Mouse (Mus musculus) heart, embryonic 10.5 days (tissue): ENCODE data around the gene Fgd6. TPM values are rescaled to one million over a fixed set of nuclear protein-coding genes. Genes with fewer than 3 reads are reported as not detected.

Experiments
- DNase-seq: peaks from one replicate; pipeline ENCODE4 v3.0.0-alpha.2; 2017; ENCODE audit warnings: low spot score
- H3K27ac ChIP-seq: fragments of 300-500 bp; sonication (generic); 2 replicates; pipeline ENCODE4 v1.5.1; 2016; ENCODE audit warnings: mild to moderate bottlenecking
- H3K27me3 ChIP-seq: fragments of 300-500 bp; sonication (generic); 2 replicates; pipeline ENCODE4 v1.6.1; 2016; ENCODE audit warnings: mild to moderate bottlenecking; ENCODE audit not compliant: poor library complexity, insufficient read depth, severe bottlenecking
- H3K36me3 ChIP-seq: fragments of 300-500 bp; sonication (generic); 2 replicates; pipeline ENCODE4 v1.6.1; 2016; ENCODE audit warnings: mild to moderate bottlenecking, moderate library complexity
- H3K4me1 ChIP-seq: fragments of 300-500 bp; sonication (generic); 2 replicates; pipeline ENCODE4 v1.6.1; 2016; ENCODE audit warnings: mild to moderate bottlenecking
- H3K4me3 ChIP-seq: fragments of 300-500 bp; sonication (generic); 2 replicates; pipeline ENCODE4 v1.5.1; 2016; ENCODE audit warnings: mild to moderate bottlenecking, moderate library complexity
- H3K9me3 ChIP-seq: fragments of 300-500 bp; sonication (generic); 2 replicates; pipeline ENCODE4 v1.6.1; 2016; ENCODE audit warnings: mild to moderate bottlenecking, moderate library complexity
- WGBS: fragments of 180-500 bp; shearing (Covaris S2); methylation state at CpG from one replicate; pipeline ENCODE4 v1.1.7; 2016; 5-methylcytosine and 5-hydroxymethylcytosine counted together
- polyA plus RNA-seq: library from polyadenylated mRNA; unstranded; fragments of >200 nt; fragmentation: Nextera tagmentation; extraction: Ambion mirVana; gene quantifications from 2 replicates; pipeline ENCODE4 v1.2.1, GENCODE M21; 2016

Gene Fgd6
- polyA plus RNA-seq, 1 experiment from 2014 or later, result 2.9 TPM

DNA sequence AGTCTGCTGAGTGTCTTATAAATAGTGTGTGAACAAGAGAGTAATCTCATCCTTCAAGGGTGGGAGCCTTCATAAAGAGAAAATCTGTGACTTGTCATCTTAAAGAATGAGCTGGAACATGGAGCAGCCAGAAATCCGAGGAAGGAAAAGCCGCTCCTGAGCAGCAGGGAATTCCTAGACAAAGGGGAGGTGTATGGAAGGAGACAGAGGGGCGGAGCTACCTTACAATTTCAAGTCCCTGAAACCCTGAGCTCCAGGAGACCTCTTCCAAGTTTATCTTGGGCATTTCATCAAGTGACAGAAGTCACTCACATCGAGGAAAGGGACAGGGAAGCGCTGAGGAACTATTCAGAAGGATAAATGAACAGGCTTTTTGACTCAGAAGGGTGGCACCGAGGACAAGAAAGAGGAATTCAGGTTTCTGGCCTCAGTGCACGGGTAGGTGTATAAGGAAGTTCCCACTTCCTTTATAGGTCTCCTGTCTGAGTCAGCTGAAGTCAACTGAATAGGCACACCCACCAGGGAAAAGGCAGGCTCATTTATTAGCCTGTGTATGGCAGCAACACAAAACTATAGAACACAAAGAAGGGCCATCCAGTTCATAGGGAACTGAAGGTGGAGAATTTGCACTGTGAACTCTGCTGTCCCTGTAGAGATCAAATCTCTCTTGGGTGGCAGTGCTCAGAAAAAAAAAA is 46.4 kb downstream of the Fgd6 start:
- no peaks in the 10 kb centered on the region for H3K9me3 ChIP-seq
- no peak overlapping the region for H3K4me3 ChIP-seq
- no peaks in the 10 kb centered on the region for H3K36me3 ChIP-seq
- no peaks in the 10 kb centered on the region for H3K27me3 ChIP-seq
- H3K27ac ChIP-seq, result no peak overlapping the region
- 43% methylated on average over 7 of the region's 7 CpGs for WGBS
- no peak for DNase-seq
- H3K4me1 ChIP-seq, result peaks cover 10% of the 10 kb centered on the region

DNA sequence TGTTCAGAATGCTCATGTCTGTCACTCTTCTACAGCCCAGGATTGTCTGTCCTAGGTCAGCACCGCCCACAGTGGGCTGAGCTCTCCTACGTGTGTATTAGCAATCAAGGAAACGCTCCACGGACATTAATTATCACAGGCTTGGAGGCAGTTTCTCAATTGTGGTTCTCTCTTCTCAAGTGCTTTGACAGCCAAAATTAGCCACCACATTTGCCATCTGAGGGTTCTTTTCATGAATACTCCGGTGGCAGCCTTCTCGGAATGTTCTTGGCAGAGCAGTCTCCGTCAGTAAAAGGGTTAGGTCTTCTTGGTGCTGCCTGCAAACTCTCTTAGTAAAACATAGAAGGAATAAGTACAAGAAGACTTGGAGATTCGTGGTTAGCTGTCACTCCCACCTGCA is 50.5 kb downstream of the Fgd6 start:
- Histone ChIP-seq H3K27ac (no peak overlapping the region), H3K4me1 (peaks cover 10% of the 10 kb centered on the region), H3K4me3 (no peak overlapping the region), H3K9me3 (no peaks in the 10 kb centered on the region; the same call in 1 of the 2 replicates), H3K27me3 (no peaks in the 10 kb centered on the region), H3K36me3 (peaks cover 11% of the 10 kb centered on the region)
- 83% methylated on average over 8 of the region's 8 CpGs for WGBS
- no peak for DNase-seq

DNA sequence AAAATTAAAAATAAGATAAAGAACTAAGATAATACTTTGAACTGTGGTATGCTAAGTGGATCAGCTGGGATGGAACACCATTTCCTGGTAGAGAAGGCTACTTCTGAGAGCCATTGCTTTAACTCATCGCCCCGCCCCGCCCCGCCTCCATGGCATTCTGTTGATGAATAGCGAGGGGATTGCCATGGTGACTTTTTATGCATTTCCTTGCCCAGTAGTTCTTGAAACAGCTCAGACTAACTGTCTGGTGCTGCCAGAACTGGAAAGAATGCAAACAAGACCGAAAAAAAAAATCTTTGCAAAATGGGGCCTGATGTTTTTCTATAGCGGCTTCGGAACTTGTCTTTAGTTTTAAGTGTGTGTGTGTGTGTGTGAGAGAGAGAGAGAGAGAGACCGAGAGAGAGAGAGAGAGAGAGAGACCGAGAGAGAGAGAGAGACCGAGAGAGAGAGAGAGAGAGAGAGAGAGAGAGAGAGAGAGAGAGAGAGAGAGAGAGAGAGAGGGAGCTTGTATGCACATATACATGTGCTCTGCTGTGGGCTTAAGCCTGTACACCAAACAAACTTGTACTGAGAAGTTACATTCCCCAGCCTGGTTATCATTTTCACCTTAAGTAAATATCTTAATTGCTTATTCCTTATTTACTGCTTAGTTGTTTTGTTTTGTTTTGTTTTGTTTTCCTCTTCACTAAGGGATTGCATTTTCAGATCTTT is 51.7 kb downstream of the Fgd6 start:
- Histone ChIP-seq H3K27ac (no peak overlapping the region), H3K4me3 (no peak overlapping the region), H3K27me3 (no peaks in the 10 kb centered on the region), H3K9me3 (no peaks in the 10 kb centered on the region; the same call in 1 of the 2 replicates), H3K4me1 (0 out of 2 replicates have a peak, but pooled peaks cover 4% of the 10 kb centered on the region), H3K36me3 (peaks cover 21% of the 10 kb centered on the region)
- 89% methylated on average over 8 of the region's 11 CpGs for WGBS
- DNase-seq, result no peak

DNA sequence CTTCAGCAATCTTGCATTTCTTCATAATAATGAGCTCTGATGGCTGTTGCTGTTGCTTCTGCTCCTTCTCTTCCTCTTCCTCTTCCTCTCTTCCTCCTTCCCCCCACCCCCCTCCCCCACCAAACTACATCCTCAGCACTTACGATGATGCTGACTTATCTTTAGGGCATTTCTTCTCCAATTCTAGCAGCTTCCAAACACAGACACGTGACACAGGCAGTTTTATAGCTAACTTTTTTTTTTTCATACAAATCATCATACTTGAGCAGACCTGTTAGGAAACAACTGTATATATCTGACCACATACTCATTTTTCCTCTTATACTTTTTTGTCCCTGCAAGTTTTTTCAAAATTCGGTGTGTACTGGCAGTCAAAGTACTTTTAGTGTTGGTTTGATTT is 54.2 kb downstream of the Fgd6 start:
- H3K27ac ChIP-seq, result no peak overlapping the region
- no peaks in the 10 kb centered on the region; the same call in 1 of the 2 replicates for H3K9me3 ChIP-seq
- H3K4me1 ChIP-seq, result 0 out of 2 replicates have a peak, but pooled peaks cover 4% of the 10 kb centered on the region
- H3K36me3 ChIP-seq, result peaks cover 21% of the 10 kb centered on the region
- H3K4me3 ChIP-seq, result no peak overlapping the region
- no peaks in the 10 kb centered on the region for H3K27me3 ChIP-seq
- WGBS, result 82% methylated on average over 3 of the region's 3 CpGs
- DNase-seq, result no peak

DNA sequence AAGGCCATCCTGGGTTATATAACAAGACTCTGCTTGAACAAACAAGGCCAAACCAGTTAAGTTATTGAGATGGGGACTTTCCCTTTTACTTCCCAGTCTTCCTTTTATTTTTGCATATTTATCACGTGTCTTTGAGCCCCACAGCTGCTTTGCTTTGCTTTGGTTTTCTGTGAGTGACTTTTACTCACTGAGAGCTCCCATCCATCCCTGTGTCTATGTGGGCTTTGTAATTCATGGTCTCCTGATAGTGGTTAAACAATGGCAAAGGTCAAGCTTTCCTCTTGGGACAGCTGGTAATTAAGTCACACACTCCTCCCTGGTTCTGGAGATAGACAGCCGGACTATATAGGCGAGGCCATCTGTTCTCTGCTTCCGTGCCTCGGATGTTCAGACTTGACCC is 57.7 kb downstream of the Fgd6 start:
- Histone ChIP-seq H3K36me3 (peaks cover 21% of the 10 kb centered on the region), H3K27me3 (no peaks in the 10 kb centered on the region), H3K9me3 (no peaks in the 10 kb centered on the region; the same call in 1 of the 2 replicates), H3K4me1 (peaks cover 19% of the 10 kb centered on the region; the same call in 1 of the 2 replicates), H3K27ac (no peak overlapping the region), H3K4me3 (no peak overlapping the region)
- DNase-seq, result no peak
- WGBS, result 51% methylated on average over 5 of the region's 5 CpGs

DNA sequence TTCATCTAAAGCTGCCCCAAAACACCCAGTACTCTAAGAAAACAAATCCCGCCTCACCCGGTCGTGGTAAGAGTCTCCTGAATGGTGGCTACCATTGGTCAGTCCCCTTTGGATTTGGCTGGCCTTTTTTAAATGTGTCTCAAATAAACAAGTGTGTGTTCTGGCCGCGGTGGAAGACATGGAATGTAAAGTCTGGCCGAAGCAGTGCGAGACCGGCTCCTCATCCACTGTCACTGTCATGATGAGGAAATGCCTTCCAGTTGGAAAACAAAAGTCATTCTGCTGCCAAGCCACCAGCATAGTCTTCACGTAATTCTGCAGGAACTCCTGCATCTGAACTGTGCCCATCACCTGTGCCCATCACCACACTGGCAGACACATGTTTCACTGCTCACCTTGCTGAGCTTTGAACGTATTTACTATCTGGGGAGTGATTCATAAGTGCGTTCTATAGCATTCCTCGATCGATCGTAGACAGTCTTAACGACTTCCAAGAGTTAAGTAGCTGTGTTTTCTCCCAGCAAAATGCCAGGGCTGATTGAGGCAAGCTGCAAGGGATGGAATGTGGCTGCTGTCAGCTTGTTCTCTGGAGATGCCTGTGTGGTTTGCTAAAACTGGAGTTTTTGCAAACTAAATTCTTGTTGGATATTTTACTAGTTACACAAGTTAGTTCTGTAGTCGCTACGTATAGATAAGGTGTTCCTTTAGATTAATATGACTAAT is 60.1 kb downstream of the Fgd6 start:
- Histone ChIP-seq H3K4me3 (no peak overlapping the region), H3K36me3 (peaks cover 14% of the 10 kb centered on the region), H3K27ac (no peak overlapping the region), H3K27me3 (no peaks in the 10 kb centered on the region), H3K4me1 (peaks cover 19% of the 10 kb centered on the region; the same call in 1 of the 2 replicates), H3K9me3 (no peaks in the 10 kb centered on the region; the same call in 1 of the 2 replicates)
- WGBS, result 72% methylated on average over 17 of the region's 17 CpGs
- DNase-seq, result no peak

DNA sequence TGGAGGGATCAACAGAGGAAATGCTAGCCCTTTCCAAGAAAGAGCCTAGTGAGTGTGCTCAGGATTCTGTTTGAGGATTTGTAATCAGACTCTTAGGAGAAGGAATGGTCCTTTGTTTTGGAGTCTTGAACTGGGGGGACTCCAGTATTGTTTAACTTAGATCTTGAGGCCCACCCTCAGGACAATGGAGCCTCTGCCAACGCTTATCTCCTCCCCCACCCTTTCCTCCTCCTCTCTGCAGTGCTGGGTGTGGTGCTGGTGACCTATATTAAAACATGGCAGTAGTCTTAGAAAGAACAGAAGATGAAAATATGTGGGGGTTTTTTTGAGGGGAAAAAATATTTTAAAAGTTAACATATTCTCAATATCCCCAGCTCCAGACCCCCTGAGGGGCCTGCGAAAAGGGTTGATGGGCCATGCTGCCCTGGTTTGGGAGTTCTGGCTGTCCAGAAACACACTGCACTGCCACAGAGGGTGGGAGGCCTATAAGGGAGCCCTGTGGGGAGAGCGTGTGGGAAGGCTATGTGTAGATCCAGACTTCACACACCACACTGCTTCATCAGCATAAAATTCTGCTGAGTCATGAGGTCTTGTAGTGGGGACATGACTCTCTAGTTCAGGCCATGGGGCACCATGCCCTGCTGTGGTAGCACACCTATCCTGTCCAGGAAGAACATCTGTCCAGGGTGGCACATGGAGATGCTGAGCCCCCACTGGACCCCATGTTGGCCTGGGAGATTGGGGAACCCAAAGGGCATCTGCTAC is 61.5 kb downstream of the Fgd6 start:
- peaks cover under 1% of the 10 kb centered on the region; the same call in 1 of the 2 replicates for H3K36me3 ChIP-seq
- peaks cover 19% of the 10 kb centered on the region; the same call in 1 of the 2 replicates for H3K4me1 ChIP-seq
- H3K4me3 ChIP-seq, result no peak overlapping the region
- WGBS, result 71% methylated on average over 3 of the region's 3 CpGs
- H3K27ac ChIP-seq, result peak overlapping the region; percentile 24; the same call in 1 of the 2 replicates
- H3K27me3 ChIP-seq, result no peaks in the 10 kb centered on the region
- no peaks in the 10 kb centered on the region for H3K9me3 ChIP-seq
- DNase-seq, result no peak

DNA sequence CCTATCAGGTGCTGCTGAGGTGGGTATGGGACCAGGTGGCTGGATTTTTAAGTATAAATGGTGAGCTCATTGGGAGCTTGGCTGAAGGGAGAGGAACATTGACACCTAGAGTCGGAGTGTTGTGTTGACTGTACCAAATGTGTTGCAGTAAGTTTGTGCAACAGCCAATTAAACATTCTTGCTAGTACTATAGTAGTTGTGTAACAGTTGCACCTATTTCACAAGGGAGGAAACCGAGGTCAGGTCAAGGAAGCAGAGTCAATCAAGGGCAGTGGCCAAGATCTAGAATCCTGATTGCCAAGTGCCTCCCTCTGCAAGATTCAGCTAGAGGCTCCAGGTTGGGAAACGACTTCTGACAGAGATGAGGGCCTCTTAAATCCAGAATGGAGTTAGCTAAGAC is 62.3 kb downstream of the Fgd6 start:
- H3K4me1 ChIP-seq, result peaks cover 19% of the 10 kb centered on the region; the same call in 1 of the 2 replicates
- WGBS, result 80% methylated on average over 3 of the region's 3 CpGs
- H3K27ac ChIP-seq, result 0 out of 2 replicates have a peak overlapping the region, but pooled peaks have one; percentile 24
- no peak overlapping the region for H3K4me3 ChIP-seq
- no peaks in the 10 kb centered on the region for H3K9me3 ChIP-seq
- no peak for DNase-seq
- H3K36me3 ChIP-seq, result no peaks in the 10 kb centered on the region
- H3K27me3 ChIP-seq, result no peaks in the 10 kb centered on the region

DNA sequence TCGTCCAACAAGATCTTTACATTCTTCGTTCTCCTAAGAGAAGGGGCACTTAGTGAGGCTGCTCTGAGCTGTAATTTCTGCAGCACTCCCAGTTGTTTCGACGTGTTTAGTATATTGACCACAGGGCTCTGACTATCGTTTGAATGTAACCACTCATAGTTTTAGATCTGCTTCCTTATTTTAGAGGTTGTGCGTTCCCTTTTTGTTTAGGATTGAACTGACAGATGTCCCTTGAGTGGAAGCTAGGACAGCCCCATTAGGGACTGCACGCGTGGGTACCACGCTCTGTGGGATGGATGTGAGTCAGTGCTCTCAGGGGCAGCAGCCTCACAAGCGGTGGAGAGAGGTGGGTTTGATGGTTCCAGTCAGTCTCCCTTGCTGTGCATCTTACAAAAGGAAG is 69.7 kb downstream of the Fgd6 start:
- Histone ChIP-seq H3K4me1 (no peaks in the 10 kb centered on the region), H3K36me3 (0 out of 2 replicates have a peak, but pooled peaks cover 7% of the 10 kb centered on the region), H3K9me3 (no peaks in the 10 kb centered on the region), H3K4me3 (no peak overlapping the region), H3K27me3 (no peaks in the 10 kb centered on the region), H3K27ac (no peak overlapping the region)
- 91% methylated on average over 10 of the region's 10 CpGs for WGBS
- no peak for DNase-seq

DNA sequence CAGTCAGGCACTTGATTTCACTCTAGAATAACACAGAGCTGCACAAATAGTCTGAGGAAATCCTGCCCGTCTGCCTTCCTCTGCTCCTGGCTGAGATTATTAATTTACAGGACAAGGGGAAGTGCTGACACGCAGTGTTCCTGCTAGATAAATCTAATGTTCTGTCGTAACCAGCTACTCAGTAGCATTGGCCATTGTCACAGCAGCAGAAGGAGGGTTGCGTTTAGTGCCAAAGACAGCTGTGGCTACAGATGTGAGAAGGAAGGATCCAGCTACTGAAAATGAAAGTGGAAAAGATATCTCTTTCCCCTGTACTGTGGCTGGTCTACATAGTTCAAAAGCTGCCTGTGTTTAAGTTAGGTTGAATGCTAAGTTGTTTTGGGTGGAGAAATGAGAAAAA is 71.4 kb downstream of the Fgd6 start:
- Histone ChIP-seq H3K27me3 (no peaks in the 10 kb centered on the region), H3K4me3 (no peak overlapping the region), H3K9me3 (no peaks in the 10 kb centered on the region), H3K4me1 (no peaks in the 10 kb centered on the region), H3K27ac (no peak overlapping the region), H3K36me3 (0 out of 2 replicates have a peak, but pooled peaks cover 7% of the 10 kb centered on the region)
- WGBS, result 54% methylated on average over 4 of the region's 4 CpGs
- DNase-seq, result no peak

DNA sequence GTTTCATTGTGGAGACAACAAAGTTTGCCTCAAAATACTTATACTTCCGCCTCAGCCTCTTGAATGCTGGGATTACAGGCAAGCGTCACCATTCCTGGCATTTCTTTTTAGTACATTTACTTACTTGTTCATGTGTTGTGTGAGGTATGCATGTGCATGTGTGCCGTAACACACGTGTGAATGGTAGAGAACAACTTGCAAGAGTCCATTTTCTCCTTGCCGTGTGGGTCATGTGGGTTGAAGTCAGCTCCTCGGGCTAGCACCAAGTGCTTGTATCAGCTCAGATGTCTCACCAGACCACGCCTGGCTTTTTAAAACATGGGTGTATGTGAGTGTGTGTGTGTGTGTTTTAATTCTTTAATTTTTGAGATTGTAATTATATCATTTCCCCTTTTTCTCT is 71.8 kb downstream of the Fgd6 start:
- Histone ChIP-seq H3K27me3 (no peaks in the 10 kb centered on the region), H3K27ac (no peak overlapping the region)
- 86% methylated on average over 7 of the region's 7 CpGs for WGBS

DNA sequence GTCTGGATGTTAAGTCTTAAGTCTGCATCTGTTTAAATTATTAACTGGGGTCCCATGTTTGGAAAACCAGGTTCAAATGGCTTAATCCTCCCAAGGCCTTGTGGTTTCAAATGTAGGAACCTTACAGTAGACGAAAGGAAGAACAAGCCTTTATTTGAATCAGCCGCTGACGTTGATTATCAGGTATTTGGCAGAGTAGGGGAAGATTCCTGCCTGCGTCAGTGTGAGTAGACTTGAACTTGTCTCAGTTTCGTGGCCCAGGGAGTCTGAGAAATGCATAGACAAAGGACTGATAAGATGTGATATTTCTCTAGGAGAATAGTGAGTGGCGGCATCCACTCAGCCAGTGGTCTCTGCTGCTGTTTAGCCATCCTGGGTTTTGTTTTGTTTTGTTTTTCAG is 73.0 kb downstream of the Fgd6 start:
- WGBS, result 85% methylated on average over 6 of the region's 6 CpGs
- H3K36me3 ChIP-seq, result 0 out of 2 replicates have a peak, but pooled peaks cover 6% of the 10 kb centered on the region
- no peak overlapping the region for H3K4me3 ChIP-seq
- no peaks in the 10 kb centered on the region for H3K27me3 ChIP-seq
- H3K27ac ChIP-seq, result no peak overlapping the region
- DNase-seq, result no peak
- no peaks in the 10 kb centered on the region for H3K9me3 ChIP-seq
- no peaks in the 10 kb centered on the region for H3K4me1 ChIP-seq

More for the DNA sequence above, 71.8 kb downstream of the Fgd6 start:
- Histone ChIP-seq H3K4me3 (no peak overlapping the region), H3K36me3 (0 out of 2 replicates have a peak, but pooled peaks cover 7% of the 10 kb centered on the region), H3K4me1 (no peaks in the 10 kb centered on the region), H3K9me3 (no peaks in the 10 kb centered on the region)
- no peak for DNase-seq
